Mouse (Mus musculus) G1E (cell line): ENCODE data around the gene Arid5b. TPM values are rescaled to one million over a fixed set of nuclear protein-coding genes. Genes with fewer than 3 reads are reported as not detected.

Source experiments
- ATAC-seq: 2 replicates; pipeline ENCODE4 v1.8.0; 2016; ENCODE audit warnings: mild to moderate bottlenecking; ENCODE audit not compliant: insufficient number of reproducible peaks, poor library complexity, low FRiP score, severe bottlenecking; ENCODE audit errors: extremely low read depth
- DNase-seq: peaks from one replicate; pipeline ENCODE4 v3.0.0; 2012; ENCODE audit warnings: low spot score
- H3K27me3 ChIP-seq: 2 replicates; pipeline ENCODE4 v1.6.1; 2012; ENCODE audit warnings: mild to moderate bottlenecking, low read length, inconsistent platforms; ENCODE audit not compliant: insufficient read depth
- H3K36me3 ChIP-seq: replicated peaks from 2 replicates; pipeline ENCODE3; 2012; ENCODE audit warnings: mild to moderate bottlenecking, inconsistent platforms
- H3K4me1 ChIP-seq: 2 replicates; pipeline ENCODE4 v1.6.1; 2012; ENCODE audit warnings: low read depth, low read length, inconsistent platforms, mixed read lengths; ENCODE audit not compliant: insufficient read depth
- H3K4me3 ChIP-seq: 2 replicates; pipeline ENCODE4 v1.5.1; 2012; ENCODE audit warnings: low read depth, mild to moderate bottlenecking, inconsistent platforms, low read length, moderate library complexity, mixed read lengths
- H3K9me3 ChIP-seq: replicated peaks from 2 replicates; pipeline ENCODE4 v1.6.1; 2012; ENCODE audit warnings: inconsistent platforms
- CTCF ChIP-seq: IDR thresholded peaks from 2 replicates; pipeline ENCODE4 v1.5.1; 2012; ENCODE audit warnings: low read depth, low read length, inconsistent platforms, mixed read lengths
- GATA1 ChIP-seq: IDR thresholded peaks from 2 replicates; pipeline ENCODE4 v1.6.1; 2012; ENCODE audit warnings: borderline replicate concordance, low read length, inconsistent platforms, mixed read lengths
- GATA2 ChIP-seq: IDR thresholded peaks from 2 replicates; pipeline ENCODE4 v1.6.1; 2012; ENCODE audit warnings: low read depth, low read length, inconsistent platforms, borderline replicate concordance
- POLR2AphosphoS5 ChIP-seq: IDR thresholded peaks from 2 replicates; pipeline ENCODE4 v1.6.1; 2012; ENCODE audit warnings: low read depth, low read length, inconsistent platforms; ENCODE audit not compliant: insufficient replicate concordance
- TAL1 ChIP-seq: conservative IDR thresholded peaks from 2 replicates; pipeline ENCODE4 v1.6.1; 2012; ENCODE audit warnings: low read depth, low read length, inconsistent platforms, mixed read lengths
- polyA plus RNA-seq: library from polyadenylated mRNA; stranded (reverse); fragments of >175 nt; gene quantifications from 2 replicates; pipeline ENCODE4 v1.2.3, GENCODE M21; 2012
- total RNA-seq, 2 experiments: library from RNA; stranded (forward) in 1 of 2; stranded (reverse) in 1 of 2; fragments of 200-1000 nt in 1 of 2; fragments of >200 nt in 1 of 2; fragmentation: Nextera tagmentation in 1 of 2; gene quantifications; 2 replicates each; pipeline ENCODE4 v1.2.3; 2014 to 2017

Arid5b gene
- total and polyA plus RNA-seq, 3 experiments, result 0.16 TPM; not detected in 2

GRCm38 (mm10) chr10:68269789-68270188, 8.8 kb downstream of the Arid5b start:
- ATAC-seq (no peak), DNase-seq (no peak)
- Histone ChIP-seq H3K27me3 (no peaks in the 10 kb centered on the region), H3K9me3 (peaks cover 35% of the 10 kb centered on the region), H3K36me3 (no peaks in the 10 kb centered on the region), H3K4me3 (no peak overlapping the region), H3K4me1 (no peaks in the 10 kb centered on the region)
- no peak for TF ChIP-seq POLR2AphosphoS5
- no peak for TF ChIP-seq GATA2
- no peak for TF ChIP-seq CTCF
- TF ChIP-seq GATA1, result no peak
- TF ChIP-seq TAL1, result no peak

GRCm38 (mm10) chr10:68268629-68269028, 9.9 kb downstream of the Arid5b start:
- no peak for DNase-seq
- ATAC-seq, result no peak
- no peaks in the 10 kb centered on the region for H3K27me3 ChIP-seq
- H3K9me3 ChIP-seq, result peaks cover 38% of the 10 kb centered on the region
- no peak overlapping the region for H3K4me3 ChIP-seq
- no peaks in the 10 kb centered on the region for H3K36me3 ChIP-seq
- TF ChIP-seq GATA2, result no peak
- no peak for TF ChIP-seq TAL1
- no peak for TF ChIP-seq POLR2AphosphoS5
- TF ChIP-seq GATA1, result no peak
- TF ChIP-seq CTCF, result no peak
- no peaks in the 10 kb centered on the region for H3K4me1 ChIP-seq

GRCm38 (mm10) chr10:68263969-68264688, 14.4 kb downstream of the Arid5b start:
- Histone ChIP-seq H3K9me3 (peaks cover 41% of the 10 kb centered on the region), H3K36me3 (no peaks in the 10 kb centered on the region), H3K4me1 (no peaks in the 10 kb centered on the region), H3K4me3 (no peak overlapping the region), H3K27me3 (no peaks in the 10 kb centered on the region)
- DNase-seq, result no peak
- TF ChIP-seq TAL1 (no peak), GATA1 (no peak), CTCF (no peak), POLR2AphosphoS5 (no peak), GATA2 (no peak)
- ATAC-seq, result no peak

- H3K4me3 ChIP-seq, result no peak overlapping the region
- DNase-seq (no peak), ATAC-seq (no peak)
- no peak for TF ChIP-seq CTCF
- no peak for TF ChIP-seq GATA1
- no peak for TF ChIP-seq TAL1
- no peak for TF ChIP-seq GATA2
- no peak for TF ChIP-seq POLR2AphosphoS5
- H3K36me3 ChIP-seq, result no peaks in the 10 kb centered on the region
- no peaks in the 10 kb centered on the region for H3K27me3 ChIP-seq
- peaks cover 39% of the 10 kb centered on the region for H3K9me3 ChIP-seq
- H3K4me1 ChIP-seq, result no peaks in the 10 kb centered on the region
These were observed 15.1 kb downstream of the Arid5b start for GRCm38 (mm10) chr10:68263296-68263968.

- Histone ChIP-seq H3K4me3 (no peak overlapping the region), H3K36me3 (no peaks in the 10 kb centered on the region), H3K9me3 (peaks cover 35% of the 10 kb centered on the region), H3K27me3 (no peaks in the 10 kb centered on the region), H3K4me1 (no peaks in the 10 kb centered on the region)
- TF ChIP-seq GATA1, result no peak
- no peak for TF ChIP-seq TAL1
- TF ChIP-seq POLR2AphosphoS5, result no peak
- no peak for TF ChIP-seq CTCF
- TF ChIP-seq GATA2, result no peak
- no peak; the same call in 1 of the 2 replicates for ATAC-seq
- no peak for DNase-seq
These were observed 18.9 kb downstream of the Arid5b start for GRCm38 (mm10) chr10:68259601-68260000.

GRCm38 (mm10) chr10:68257358-68258056, 21.0 kb downstream of the Arid5b start:
- no peak overlapping the region for H3K4me3 ChIP-seq
- DNase-seq (no peak), ATAC-seq (no peak)
- H3K4me1 ChIP-seq, result no peaks in the 10 kb centered on the region
- no peaks in the 10 kb centered on the region for H3K27me3 ChIP-seq
- no peaks in the 10 kb centered on the region for H3K36me3 ChIP-seq
- peaks cover 44% of the 10 kb centered on the region for H3K9me3 ChIP-seq
- TF ChIP-seq GATA1 (no peak), CTCF (no peak), TAL1 (no peak), POLR2AphosphoS5 (no peak), GATA2 (no peak)
